16 mouse cellular contexts compared by ENCODE assay signal in genomic region chr19:59629161-59629445, GRCm38 (mm10).
DNase-seq lines count a peak whose midpoint lies in the region; ATAC-seq lines count a peak whose summit lies in the region.
"Had no signal": no experiment of that assay in that cellular context is flagged by ENCODE, and none has a peak within 500 bp of the region (broad histone marks: within the 10 kb centered on the region; RNA-seq: fewer than 3 reads in every experiment).

No protein-coding gene starts in this region.

- ATAC-seq in neural tube, embryonic 13.5 days (ENCODE audit: low read depth): peak; percentile 11; the same call in 1 of the 2 replicates

- peaks cover 20% of the 10 kb centered on the region for H3K4me1 ChIP-seq in neural tube, embryonic 13.5 days (replicated peaks)
- H3K4me1 ChIP-seq: embryonic facial prominence, embryonic 13.5 days; neural tube, embryonic 12.5 days had no signal

- 79% methylated on average over 2 of the region's 2 CpGs for WGBS in neural tube, embryonic 13.5 days

- H3K9me3 ChIP-seq in neural tube, embryonic 13.5 days: no peaks in the 10 kb centered on the region
- H3K9me3 ChIP-seq: embryonic facial prominence, embryonic 13.5 days; neural tube, embryonic 12.5 days had no signal

- peaks cover 17% of the 10 kb centered on the region for H3K27me3 ChIP-seq in neural tube, embryonic 13.5 days
- H3K27me3 ChIP-seq: neural tube, embryonic 12.5 days had no signal

- H3K27ac ChIP-seq in neural tube, embryonic 13.5 days (replicated peaks): peak overlapping the region; percentile 38
- H3K27ac ChIP-seq: embryonic facial prominence, embryonic 13.5 days; neural tube, embryonic 12.5 days; stomach, postnatal 0 days had no signal

- no peak overlapping the region for H3K4me2 ChIP-seq in neural tube, embryonic 13.5 days
- H3K4me2 ChIP-seq: embryonic facial prominence, embryonic 13.5 days; neural tube, embryonic 12.5 days had no signal

- no peak overlapping the region for H3K9ac ChIP-seq in neural tube, embryonic 13.5 days
- H3K9ac ChIP-seq: embryonic facial prominence, embryonic 13.5 days; neural tube, embryonic 12.5 days had no signal

- peak; percentile 57 to 62 for DNase-seq in cerebellum, postnatal 10 days
- no peak for DNase-seq in cerebellum, adult 11 months
- peak; percentile 7 for DNase-seq in kidney, adult 18-20 months
- no peak for DNase-seq in kidney, adult 11 months
- no peak for DNase-seq in neural tube, embryonic 10.5 days (ENCODE audit: extremely low spot score, low spot score)
- no peak for DNase-seq in B cell, adult 2 months
- DNase-seq: adrenal gland, adult 8-10 months; cerebellum, adult 2 months; gastrocnemius, postnatal 14 days; liver; lung, adult 18-20 months; thymus, postnatal 36 days had no signal

- H3K36me3 ChIP-seq in neural tube, embryonic 13.5 days: no peaks in the 10 kb centered on the region
- H3K36me3 ChIP-seq: embryonic facial prominence, embryonic 13.5 days; neural tube, embryonic 12.5 days had no signal

- no peak overlapping the region for H3K4me3 ChIP-seq in neural tube, embryonic 13.5 days
- H3K4me3 ChIP-seq: embryonic facial prominence, embryonic 13.5 days; neural tube, embryonic 12.5 days had no signal

Comparison
In these comparisons a context has a peak if more than half of its experiments do, and no peak if none do; other contexts are left out.
1. DNase-seq: peak in cerebellum, postnatal 10 days (2 of 2) and kidney, adult 18-20 months (single experiment); none in cerebellum, adult 11 months (single experiment), kidney, adult 11 months (single experiment), neural tube, embryonic 10.5 days (single experiment) and B cell, adult 2 months (0 of 2).